Mouse (Mus musculus): ENCODE measurements around the gene BC049715. TPM values are rescaled to one million over a fixed set of nuclear protein-coding genes. Genes with fewer than 3 reads are reported as not detected.

BC049715 gene
- polyA plus RNA-seq, 1 experiment from 2014 or later = 2.6 TPM

DNA sequence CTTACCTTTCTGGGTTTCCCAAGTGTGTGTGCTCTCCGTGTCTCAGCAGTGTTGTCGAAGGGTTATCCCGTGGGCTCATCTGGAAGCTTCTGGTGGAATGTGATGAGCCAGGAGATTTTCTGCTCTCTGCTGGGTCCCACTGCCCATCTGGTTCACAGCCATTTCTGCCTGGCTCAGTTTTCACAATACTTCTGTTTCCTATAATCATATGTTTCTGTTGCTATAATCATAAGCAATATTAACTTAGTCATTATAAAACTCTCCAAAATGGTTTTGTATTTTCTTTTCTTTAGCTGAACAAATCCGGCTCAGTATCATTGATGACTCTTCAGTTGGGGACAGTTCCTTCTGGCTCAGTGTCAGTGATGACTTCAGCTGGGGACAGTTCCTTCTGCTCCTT lies 7.9 kb downstream of the BC049715 start, which contains the start of gene Smco3:
Smco3 (minus strand) TSS at position 101 of the 400 bp plus-strand sequence.
- no peaks in the 10 kb centered on the region; the same call in 1 of the 2 replicates for H3K27me3 ChIP-seq (replicated peaks; ENCODE audit: control insufficient read depth, insufficient read depth, low read length)
- ATAC-seq (replicated peaks; ENCODE audit: low FRiP score) = no peak
- H3K4me2 ChIP-seq = no peak within 1 kb of the TSS
- no peak within 1 kb of the TSS for H3K9ac ChIP-seq (ENCODE audit: low read depth, low read length)
- no peaks in the 10 kb centered on the region for H3K9me3 ChIP-seq (ENCODE audit: control insufficient read depth, low read length)
- WGBS = 45% methylated on average over 4 of the region's 4 CpGs
- no peaks in the 10 kb centered on the region for H3K36me3 ChIP-seq (ENCODE audit: control insufficient read depth, insufficient read depth, low read length)
- no peak within 1 kb of the TSS for H3K27ac ChIP-seq (ENCODE audit: low read depth, low read length)
- no peak within 1 kb of the TSS for H3K4me3 ChIP-seq (ENCODE audit: low read depth, low read length)
- no peaks in the 10 kb centered on the region for H3K4me1 ChIP-seq (replicated peaks; ENCODE audit: control insufficient read depth, insufficient read depth, low read length)
- DNase-seq (ENCODE audit: low spot score) = no peak

DNA sequence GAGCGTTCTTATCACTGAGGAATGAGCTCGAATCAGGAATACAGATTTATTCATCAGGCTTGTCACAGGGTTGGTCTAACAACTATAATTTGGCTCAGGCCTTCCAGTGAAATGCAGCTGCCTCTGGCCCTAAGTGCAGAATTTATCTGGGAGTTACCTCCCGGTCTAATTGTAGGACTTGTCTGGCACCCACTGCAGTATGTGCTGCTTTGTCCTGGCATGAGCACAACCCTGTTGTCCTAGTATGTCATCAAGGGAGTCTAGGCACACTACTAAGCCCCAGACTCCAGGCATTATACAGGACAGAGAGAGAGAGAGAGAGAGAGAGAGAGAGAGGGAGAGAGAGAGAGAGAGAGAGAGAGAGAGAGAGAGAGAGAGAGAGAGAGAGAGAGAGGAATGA lies 9.9 kb downstream of the BC049715 start:
- no peak for ATAC-seq (replicated peaks; ENCODE audit: low FRiP score)
- Histone ChIP-seq H3K9ac (ENCODE audit: low read depth, low read length) (no peak overlapping the region), H3K27me3 (replicated peaks; ENCODE audit: control insufficient read depth, insufficient read depth, low read length) (no peaks in the 10 kb centered on the region; the same call in 1 of the 2 replicates), H3K36me3 (ENCODE audit: control insufficient read depth, insufficient read depth, low read length) (no peaks in the 10 kb centered on the region), H3K27ac (ENCODE audit: low read depth, low read length) (no peak overlapping the region), H3K4me1 (replicated peaks; ENCODE audit: control insufficient read depth, insufficient read depth, low read length) (no peaks in the 10 kb centered on the region), H3K4me2 (no peak overlapping the region), H3K4me3 (ENCODE audit: low read depth, low read length) (no peak overlapping the region), H3K9me3 (ENCODE audit: control insufficient read depth, low read length) (no peaks in the 10 kb centered on the region)
- DNase-seq (ENCODE audit: low spot score) = no peak
- WGBS = 77% methylated on average over 3 of the region's 3 CpGs

DNA sequence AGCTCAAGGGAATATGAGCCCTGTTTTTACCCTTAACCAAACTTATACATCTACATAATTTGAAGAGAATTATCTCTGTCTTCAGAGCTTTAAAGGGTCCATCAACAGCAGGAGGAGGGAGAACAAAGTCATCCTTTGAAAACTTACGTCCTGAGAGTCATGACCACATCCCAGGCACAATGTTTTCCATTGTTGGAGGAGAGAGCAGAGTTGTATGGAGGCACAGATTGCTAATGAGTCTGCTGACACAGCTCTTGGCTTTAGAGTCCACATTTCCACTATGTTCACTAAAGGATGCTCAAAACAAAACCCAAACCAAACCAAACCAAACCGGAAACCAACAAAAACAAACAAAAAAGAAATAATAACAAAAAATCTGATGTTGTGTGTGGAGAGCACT lies 17.5 kb downstream of the BC049715 start:
- Histone ChIP-seq H3K36me3 (ENCODE audit: control insufficient read depth, insufficient read depth, low read length) (no peaks in the 10 kb centered on the region; the same call in 1 of the 2 replicates), H3K27me3 (replicated peaks; ENCODE audit: control insufficient read depth, insufficient read depth, low read length) (no peaks in the 10 kb centered on the region), H3K4me3 (ENCODE audit: low read depth, low read length) (no peak overlapping the region), H3K9ac (ENCODE audit: low read depth, low read length) (no peak overlapping the region), H3K27ac (ENCODE audit: low read depth, low read length) (no peak overlapping the region), H3K9me3 (ENCODE audit: control insufficient read depth, low read length) (no peaks in the 10 kb centered on the region), H3K4me2 (no peak overlapping the region), H3K4me1 (replicated peaks; ENCODE audit: control insufficient read depth, insufficient read depth, low read length) (peaks cover 18% of the 10 kb centered on the region)
- ATAC-seq (replicated peaks; ENCODE audit: low FRiP score) = no peak
- DNase-seq (ENCODE audit: low spot score) = no peak
- WGBS = 81% methylated on average over 2 of the region's 2 CpGs

DNA sequence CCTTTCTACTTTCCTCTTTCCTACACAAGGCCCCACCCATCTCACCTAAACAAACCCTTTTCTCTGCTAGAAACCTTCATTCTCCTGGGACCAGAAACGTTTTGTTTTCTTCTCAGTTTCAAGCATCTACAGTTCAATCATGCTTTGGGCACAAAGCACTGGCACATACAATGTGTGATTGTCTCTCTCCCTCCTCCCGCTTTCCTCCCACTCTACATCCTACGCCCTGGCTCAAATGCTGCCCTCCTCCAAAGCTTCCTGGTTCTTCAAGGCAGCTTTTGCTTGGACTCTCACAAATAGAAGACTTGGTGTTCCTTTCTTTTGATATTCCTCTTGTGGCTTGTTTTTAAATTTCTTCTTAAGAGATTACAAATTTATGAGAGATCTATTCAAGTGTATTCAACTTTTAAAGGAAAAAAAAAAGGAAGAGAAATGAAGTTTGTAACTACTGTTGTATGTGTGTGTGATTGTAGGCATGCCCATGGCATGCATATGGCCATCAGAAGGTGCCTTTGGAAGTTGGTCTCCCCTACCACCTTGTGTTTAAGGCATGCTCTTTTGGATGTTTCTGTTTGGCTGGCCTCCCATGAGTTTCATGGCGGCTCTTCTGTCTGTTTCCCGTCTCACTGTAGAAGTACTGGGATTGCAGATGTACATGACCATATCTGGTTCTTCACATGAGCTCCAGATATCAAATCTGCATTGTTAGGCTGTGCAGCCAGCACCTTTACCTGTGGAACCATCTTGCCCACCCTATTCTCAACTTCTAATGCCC lies 18.5 kb downstream of the BC049715 start:
- ATAC-seq (replicated peaks; ENCODE audit: low FRiP score) (no peak), DNase-seq (ENCODE audit: low spot score) (no peak)
- H3K36me3 ChIP-seq (ENCODE audit: control insufficient read depth, insufficient read depth, low read length) = no peaks in the 10 kb centered on the region; the same call in 1 of the 2 replicates
- H3K9me3 ChIP-seq (ENCODE audit: control insufficient read depth, low read length) = no peaks in the 10 kb centered on the region
- WGBS = 71% methylated on average over 5 of the region's 5 CpGs
- H3K27me3 ChIP-seq (replicated peaks; ENCODE audit: control insufficient read depth, insufficient read depth, low read length) = no peaks in the 10 kb centered on the region
- H3K4me3 ChIP-seq (ENCODE audit: low read depth, low read length) = no peak overlapping the region
- no peak overlapping the region for H3K9ac ChIP-seq (ENCODE audit: low read depth, low read length)
- no peak overlapping the region for H3K4me2 ChIP-seq
- H3K4me1 ChIP-seq (replicated peaks; ENCODE audit: control insufficient read depth, insufficient read depth, low read length) = peaks cover 20% of the 10 kb centered on the region
- no peak overlapping the region for H3K27ac ChIP-seq (ENCODE audit: low read depth, low read length)

DNA sequence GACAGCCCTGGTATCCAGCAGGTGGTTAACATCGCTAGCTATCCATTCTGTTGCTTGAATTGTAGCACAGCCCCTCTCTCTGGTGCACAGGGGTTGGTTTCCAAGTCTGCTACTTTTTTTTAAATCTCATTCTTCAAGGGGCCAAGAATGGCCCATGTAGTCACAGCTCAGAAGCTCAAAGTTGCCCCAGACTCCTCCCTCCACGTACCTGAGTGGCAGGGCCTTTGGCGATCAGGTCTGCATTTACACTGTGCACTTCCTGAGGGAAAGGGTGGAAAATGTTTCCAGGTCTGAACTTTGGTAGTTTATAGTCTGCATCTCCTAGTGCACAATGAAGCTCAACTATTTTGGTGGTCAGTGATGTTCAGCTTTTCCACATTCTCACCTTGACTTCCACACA lies 19.8 kb downstream of the BC049715 start:
- Histone ChIP-seq H3K36me3 (ENCODE audit: control insufficient read depth, insufficient read depth, low read length) (no peaks in the 10 kb centered on the region; the same call in 1 of the 2 replicates), H3K27ac (ENCODE audit: low read depth, low read length) (no peak overlapping the region), H3K27me3 (replicated peaks; ENCODE audit: control insufficient read depth, insufficient read depth, low read length) (no peaks in the 10 kb centered on the region), H3K4me2 (no peak overlapping the region), H3K9ac (ENCODE audit: low read depth, low read length) (no peak overlapping the region), H3K9me3 (ENCODE audit: control insufficient read depth, low read length) (no peaks in the 10 kb centered on the region), H3K4me3 (ENCODE audit: low read depth, low read length) (no peak overlapping the region), H3K4me1 (replicated peaks; ENCODE audit: control insufficient read depth, insufficient read depth, low read length) (peaks cover 20% of the 10 kb centered on the region)
- WGBS = 94% methylated on average over 3 of the region's 3 CpGs
- ATAC-seq (replicated peaks; ENCODE audit: low FRiP score) (no peak), DNase-seq (ENCODE audit: low spot score) (no peak)

- peak overlapping the region; percentile 64; the same call in 1 of the 2 replicates for H3K27ac ChIP-seq (ENCODE audit: low read depth, low read length)
- no peak overlapping the region for H3K9ac ChIP-seq (ENCODE audit: low read depth, low read length)
- H3K4me1 ChIP-seq (replicated peaks; ENCODE audit: control insufficient read depth, insufficient read depth, low read length) = peaks cover 20% of the 10 kb centered on the region
- no peaks in the 10 kb centered on the region; the same call in 1 of the 2 replicates for H3K36me3 ChIP-seq (ENCODE audit: control insufficient read depth, insufficient read depth, low read length)
- H3K9me3 ChIP-seq (ENCODE audit: control insufficient read depth, low read length) = no peaks in the 10 kb centered on the region
- ATAC-seq (replicated peaks; ENCODE audit: low FRiP score) (peak; percentile 63), DNase-seq (ENCODE audit: low spot score) (no peak)
- H3K4me3 ChIP-seq (ENCODE audit: low read depth, low read length) = no peak overlapping the region
- 23% methylated on average over 2 of the region's 2 CpGs for WGBS
- H3K27me3 ChIP-seq (replicated peaks; ENCODE audit: control insufficient read depth, insufficient read depth, low read length) = no peaks in the 10 kb centered on the region
- peak overlapping the region; percentile 16 for H3K4me2 ChIP-seq
Measured at GRCm38 (mm10) chr6:136847790-136848189, 20.4 kb downstream of the BC049715 start.

GRCm38 (mm10) chr6:136848399-136848798 lies 21.0 kb downstream of the BC049715 start:
- H3K4me3 ChIP-seq (ENCODE audit: low read depth, low read length) = no peak overlapping the region
- peaks cover 20% of the 10 kb centered on the region for H3K4me1 ChIP-seq (replicated peaks; ENCODE audit: control insufficient read depth, insufficient read depth, low read length)
- peak overlapping the region; percentile 64 for H3K27ac ChIP-seq (ENCODE audit: low read depth, low read length)
- DNase-seq (ENCODE audit: low spot score) (no peak), ATAC-seq (replicated peaks; ENCODE audit: low FRiP score) (peak; percentile 71)
- H3K4me2 ChIP-seq = peak overlapping the region; percentile 35
- no peaks in the 10 kb centered on the region for H3K9me3 ChIP-seq (ENCODE audit: control insufficient read depth, low read length)
- H3K36me3 ChIP-seq (ENCODE audit: control insufficient read depth, insufficient read depth, low read length) = no peaks in the 10 kb centered on the region; the same call in 1 of the 2 replicates
- 65% methylated on average over 8 of the region's 8 CpGs for WGBS
- peak overlapping the region; percentile 26; the same call in 1 of the 2 replicates for H3K9ac ChIP-seq (ENCODE audit: low read depth, low read length)
- H3K27me3 ChIP-seq (replicated peaks; ENCODE audit: control insufficient read depth, insufficient read depth, low read length) = no peaks in the 10 kb centered on the region

DNA sequence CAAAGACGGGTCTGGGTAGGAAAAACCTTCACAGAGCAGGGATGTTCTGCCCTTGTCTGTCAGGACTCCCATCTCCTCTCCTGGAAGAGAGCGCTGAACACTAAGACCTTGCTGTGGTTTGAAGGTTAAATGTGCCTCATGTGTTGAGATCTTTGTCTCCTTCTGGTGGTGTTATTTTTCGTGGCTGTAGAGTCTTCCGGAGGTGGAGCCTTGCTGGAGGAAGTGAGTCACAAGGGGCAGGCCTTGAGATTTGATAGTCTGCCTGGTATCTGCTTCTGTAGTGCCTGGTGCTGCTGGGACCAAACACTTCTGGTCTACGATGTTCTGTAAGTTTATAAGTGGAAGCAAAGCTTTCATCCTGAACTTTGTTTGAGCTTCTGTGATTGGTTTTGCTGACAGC lies 21.5 kb downstream of the BC049715 start:
- Histone ChIP-seq H3K36me3 (ENCODE audit: control insufficient read depth, insufficient read depth, low read length) (no peaks in the 10 kb centered on the region; the same call in 1 of the 2 replicates), H3K4me1 (replicated peaks; ENCODE audit: control insufficient read depth, insufficient read depth, low read length) (peaks cover 20% of the 10 kb centered on the region), H3K4me2 (peak overlapping the region; percentile 35; the same call in 1 of the 2 replicates), H3K27me3 (replicated peaks; ENCODE audit: control insufficient read depth, insufficient read depth, low read length) (no peaks in the 10 kb centered on the region), H3K9ac (ENCODE audit: low read depth, low read length) (peak overlapping the region; percentile 26; the same call in 1 of the 2 replicates), H3K4me3 (ENCODE audit: low read depth, low read length) (no peak overlapping the region), H3K9me3 (ENCODE audit: control insufficient read depth, low read length) (no peaks in the 10 kb centered on the region), H3K27ac (ENCODE audit: low read depth, low read length) (peak overlapping the region; percentile 64; the same call in 1 of the 2 replicates)
- no peak for DNase-seq (ENCODE audit: low spot score)
- 78% methylated on average over 5 of the region's 5 CpGs for WGBS
- no peak for ATAC-seq (replicated peaks; ENCODE audit: low FRiP score)
